Mouse (Mus musculus) lung, embryonic 15.5 days (tissue): Measurements from ENCODE around the gene Olfr1128. TPM values are rescaled to one million over a fixed set of nuclear protein-coding genes. Genes with fewer than 3 reads are reported as not detected.
"Not testable (repeated sequence)": the region's sequence is repeated elsewhere in the genome, so short reads cannot be mapped to it uniquely, and the experiment has no call there.

Experiments used
- ATAC-seq: fragments of 200-750 bp; cut with Nextera tagmentation; 2 replicates; pipeline ENCODE4 v1.8.0; 2017; ENCODE audit warnings: moderate number of reproducible peaks, borderline replicate concordance; ENCODE audit not compliant: low FRiP score, low TSS enrichment; ENCODE audit errors: extremely low read depth
- H3K27ac ChIP-seq: fragments of 300-500 bp; sonication (generic); 2 replicates; pipeline ENCODE4 v1.5.1; 2015; ENCODE audit warnings: moderate library complexity, mild to moderate bottlenecking, inconsistent platforms
- H3K27me3 ChIP-seq: fragments of 300-500 bp; sonication (generic); 2 replicates; pipeline ENCODE4 v1.6.1; 2015; ENCODE audit warnings: inconsistent platforms
- H3K36me3 ChIP-seq: fragments of 300-500 bp; sonication (generic); 2 replicates; pipeline ENCODE4 v1.6.1; 2015; ENCODE audit warnings: inconsistent platforms
- H3K4me1 ChIP-seq: fragments of 300-500 bp; sonication (generic); 2 replicates; pipeline ENCODE4 v1.6.1; 2015; ENCODE audit warnings: inconsistent platforms
- H3K4me2 ChIP-seq: fragments of 300-500 bp; sonication (generic); 2 replicates; pipeline ENCODE4 v1.6.1; 2015; ENCODE audit warnings: inconsistent platforms, mild to moderate bottlenecking, moderate library complexity
- H3K4me3 ChIP-seq: fragments of 300-500 bp; sonication (generic); 2 replicates; pipeline ENCODE4 v1.5.1; 2015; ENCODE audit warnings: mild to moderate bottlenecking, inconsistent platforms
- H3K9ac ChIP-seq: fragments of 300-500 bp; sonication (generic); 2 replicates; pipeline ENCODE4 v1.6.1; 2015; ENCODE audit warnings: inconsistent platforms
- H3K9me3 ChIP-seq: fragments of 300-500 bp; sonication (generic); 2 replicates; pipeline ENCODE4 v1.6.1; 2016; ENCODE audit warnings: inconsistent platforms
- WGBS: fragments of 180-500 bp; shearing (Covaris S2); methylation state at CpG from one replicate; pipeline ENCODE4 v1.1.7; 2015; 5-methylcytosine and 5-hydroxymethylcytosine counted together
- polyA plus RNA-seq: library from polyadenylated mRNA; unstranded; fragments of >200 nt; fragmentation: Nextera tagmentation; extraction: Ambion mirVana; gene quantifications from 2 replicates; pipeline ENCODE4 v1.2.1, GENCODE M21; 2015

Olfr1128 gene
- not detected in 2 replicates for polyA plus RNA-seq

DNA sequence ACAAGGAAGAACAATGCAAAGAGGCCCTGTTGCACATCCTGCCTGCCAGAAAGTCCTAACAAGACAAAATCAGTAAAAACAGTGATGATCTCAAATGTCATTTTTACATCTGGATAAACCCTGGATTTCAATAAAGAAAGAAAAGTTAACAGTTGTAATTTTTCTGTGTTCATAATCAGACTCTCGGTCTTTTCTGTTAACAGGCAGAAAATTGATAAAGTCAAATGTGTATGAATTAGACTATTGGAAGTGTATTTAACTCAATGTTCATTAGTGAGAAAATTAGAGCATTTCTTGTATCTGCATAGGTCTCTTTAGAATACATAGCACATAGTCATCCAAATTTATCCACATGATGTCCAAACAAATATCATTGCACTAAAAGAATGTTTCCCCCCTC lies at the start of gene Olfr1128:
Gene Olfr1128, minus strand, starts transcription at position 101 of the 400 bp plus-strand sequence.
- Histone ChIP-seq H3K9ac (no peak within 1 kb of the TSS), H3K36me3 (no peaks in the 10 kb centered on the region), H3K4me2 (no peak within 1 kb of the TSS), H3K9me3 (no peaks in the 10 kb centered on the region), H3K4me1 (no peaks in the 10 kb centered on the region), H3K27ac (no peak within 1 kb of the TSS), H3K4me3 (no peak within 1 kb of the TSS), H3K27me3 (no peaks in the 10 kb centered on the region)
- WGBS, result 79% methylated on average over 1 of the region's 1 CpGs
- ATAC-seq, result no peak

DNA sequence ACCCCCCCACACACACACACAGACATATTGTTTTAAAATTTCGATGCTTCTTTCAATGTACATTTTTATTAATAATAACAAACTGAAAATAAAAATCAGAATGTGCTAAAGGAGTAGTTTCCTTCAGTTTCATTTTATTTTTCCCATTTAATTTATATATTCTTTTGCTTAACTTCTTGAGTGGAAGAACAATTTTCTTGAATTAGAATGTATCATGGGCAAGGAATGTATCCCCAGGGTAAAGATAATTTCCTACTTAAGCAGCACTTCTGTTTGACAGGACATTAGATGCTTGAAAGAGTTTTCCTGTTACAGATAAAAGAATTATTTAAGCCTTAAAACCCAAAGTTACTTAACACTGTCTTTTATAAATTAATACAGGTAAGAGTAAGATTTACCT lies 28.3 kb upstream of the Olfr1128 start, which contains the start of gene Olfr1129:
Gene Olfr1129, plus strand, starts transcription at position 301 of the 400 bp plus-strand sequence.
- H3K27me3 ChIP-seq, H3K4me3 ChIP-seq, H3K9me3 ChIP-seq, H3K9ac ChIP-seq, H3K27ac ChIP-seq, ATAC-seq, H3K36me3 ChIP-seq, H3K4me2 ChIP-seq, H3K4me1 ChIP-seq: not testable (repeated sequence)
- WGBS, result 60% methylated on average over 1 of the region's 1 CpGs

DNA sequence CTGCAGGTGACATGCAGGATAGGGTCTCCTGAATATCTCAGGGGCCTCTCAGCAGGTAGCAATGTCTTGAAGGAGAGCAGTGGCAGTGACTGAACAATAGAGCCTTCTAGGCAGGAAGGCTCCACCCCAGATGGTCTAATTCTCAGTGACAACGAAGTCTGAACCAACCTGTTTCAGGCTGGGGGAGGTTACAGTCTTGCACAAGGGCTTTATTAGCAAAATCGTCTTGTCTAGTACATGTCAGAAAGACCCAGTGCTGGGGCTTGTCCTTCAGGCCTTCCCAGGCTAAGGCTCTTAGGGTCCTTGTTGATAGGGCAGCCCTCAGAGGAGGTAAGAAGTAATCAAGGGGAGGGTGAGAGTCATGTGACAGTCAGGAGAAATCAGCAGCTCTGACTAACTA lies 10.5 kb downstream of the Olfr1128 start:
- no peak for ATAC-seq
- Histone ChIP-seq H3K9me3 (no peaks in the 10 kb centered on the region), H3K4me3 (no peak overlapping the region), H3K4me2 (no peak overlapping the region), H3K36me3 (no peaks in the 10 kb centered on the region), H3K4me1 (no peaks in the 10 kb centered on the region), H3K27ac (no peak overlapping the region), H3K9ac (no peak overlapping the region), H3K27me3 (no peaks in the 10 kb centered on the region)
- 68% methylated on average over 2 of the region's 2 CpGs for WGBS

DNA sequence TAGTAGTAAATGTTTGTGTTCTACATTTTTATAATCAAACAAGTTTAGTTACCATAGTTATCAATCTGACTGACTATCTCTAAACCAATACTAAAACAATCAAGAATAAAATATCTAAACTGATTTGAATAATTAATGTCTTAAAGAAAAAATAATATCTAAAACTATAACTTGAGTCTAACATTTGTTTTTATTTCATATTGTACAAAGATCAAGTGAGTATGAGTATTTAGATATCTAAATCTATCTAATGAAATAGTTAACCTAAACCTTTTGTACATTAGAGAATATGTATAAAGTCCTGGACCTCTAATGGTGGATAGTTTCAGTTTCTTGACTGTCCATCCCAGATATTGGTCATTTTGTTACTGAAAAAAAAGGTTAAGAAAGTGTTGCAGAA lies 13.8 kb downstream of the Olfr1128 start, which contains the start of gene Olfr153:
Gene Olfr153, plus strand, starts transcription at position 301 of the 400 bp plus-strand sequence.
- no peak within 1 kb of the TSS for H3K4me2 ChIP-seq
- no peaks in the 10 kb centered on the region for H3K36me3 ChIP-seq
- ATAC-seq, result no peak
- H3K4me1 ChIP-seq, result no peaks in the 10 kb centered on the region
- no peaks in the 10 kb centered on the region for H3K27me3 ChIP-seq
- no peaks in the 10 kb centered on the region for H3K9me3 ChIP-seq
- no peak within 1 kb of the TSS for H3K9ac ChIP-seq
- no peak within 1 kb of the TSS for H3K27ac ChIP-seq
- H3K4me3 ChIP-seq, result no peak within 1 kb of the TSS

DNA sequence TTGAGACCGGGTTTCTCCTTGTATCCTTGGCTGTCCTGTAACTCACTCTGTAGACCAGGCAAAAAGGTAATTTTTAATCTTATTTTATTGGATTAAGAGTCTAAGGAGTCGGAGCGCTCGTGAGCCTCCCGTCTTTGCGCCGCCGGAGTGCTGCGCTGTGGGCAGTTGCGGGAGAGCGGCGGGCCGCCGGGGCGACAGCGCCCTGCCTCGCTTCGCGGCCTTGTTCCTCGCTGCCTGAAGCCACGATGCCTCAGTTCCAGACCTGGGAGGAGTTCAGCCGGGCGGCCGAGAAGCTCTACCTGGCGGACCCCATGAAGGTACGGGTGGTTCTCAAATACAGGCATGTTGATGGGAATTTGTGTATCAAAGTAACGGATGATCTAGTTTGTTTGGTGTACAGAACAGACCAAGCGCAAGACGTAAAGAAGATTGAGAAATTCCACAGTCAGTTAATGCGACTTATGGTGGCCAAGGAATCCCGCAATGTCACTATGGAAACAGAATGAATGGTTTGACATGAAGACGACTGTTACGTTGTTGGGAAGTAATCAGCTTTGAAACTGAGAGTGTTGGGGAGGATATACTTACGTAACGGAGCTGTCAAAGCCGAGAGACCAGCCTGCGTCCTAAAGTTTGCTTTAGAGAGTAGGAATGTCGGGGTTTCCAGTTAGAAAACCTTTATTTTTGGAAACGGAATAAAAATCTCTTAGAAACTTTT lies 19.3 kb downstream of the Olfr1128 start:
- not testable (repeated sequence) for H3K4me3 ChIP-seq, H3K27ac ChIP-seq, H3K36me3 ChIP-seq, H3K4me1 ChIP-seq, H3K27me3 ChIP-seq, H3K9me3 ChIP-seq, H3K9ac ChIP-seq, ATAC-seq
- H3K4me2 ChIP-seq, result peak overlapping the region; percentile 33; the same call in 1 of the 2 replicates
- WGBS, result 31% methylated on average over 39 of the region's 39 CpGs

DNA sequence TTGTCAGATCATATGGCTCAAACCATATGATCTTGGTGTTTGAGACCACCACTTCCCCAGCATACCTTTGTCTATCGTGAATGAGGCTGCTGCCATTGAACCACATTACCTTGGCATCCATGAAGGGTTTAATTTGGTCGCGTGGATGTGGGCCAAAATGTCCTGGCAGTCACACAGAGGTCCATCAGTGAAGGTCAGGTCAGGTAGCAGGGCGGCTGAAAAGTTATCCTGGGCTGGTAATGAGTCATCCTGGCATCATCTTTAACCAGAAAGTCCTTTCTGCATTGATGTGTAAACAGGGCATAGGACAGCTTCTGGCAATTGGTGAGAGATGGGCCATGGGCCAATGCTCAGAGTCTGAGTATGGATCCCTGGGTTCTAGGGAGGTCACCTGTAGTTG lies 24.7 kb downstream of the Olfr1128 start:
- 77% methylated on average over 4 of the region's 4 CpGs for WGBS
- H3K9ac ChIP-seq, result no peak overlapping the region
- H3K4me1 ChIP-seq, result no peaks in the 10 kb centered on the region
- no peaks in the 10 kb centered on the region for H3K27me3 ChIP-seq
- no peak overlapping the region for H3K4me3 ChIP-seq
- H3K4me2 ChIP-seq, result no peak overlapping the region
- ATAC-seq, result no peak
- no peaks in the 10 kb centered on the region for H3K9me3 ChIP-seq
- no peak overlapping the region for H3K27ac ChIP-seq
- H3K36me3 ChIP-seq, result no peaks in the 10 kb centered on the region

DNA sequence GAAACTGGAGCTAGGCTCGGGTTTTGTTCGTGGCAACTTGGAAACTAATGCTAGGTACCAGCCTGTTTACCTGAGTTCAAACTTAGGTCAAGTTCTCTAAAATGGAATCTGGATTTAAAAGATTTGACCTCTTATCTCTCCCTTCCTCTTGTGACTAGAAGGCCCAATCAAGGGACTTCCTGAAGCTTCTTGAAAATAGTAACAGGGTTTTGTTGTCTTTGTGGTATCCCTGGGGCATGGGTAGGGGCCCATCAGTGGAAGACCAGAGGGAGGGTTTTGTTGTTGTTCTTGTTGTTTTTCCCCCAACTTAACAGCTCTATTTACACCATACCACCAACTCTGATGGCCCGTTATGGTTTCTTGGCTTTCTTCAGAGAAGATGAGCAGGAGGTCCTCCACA lies 28.8 kb downstream of the Olfr1128 start:
- no peak for ATAC-seq
- no peak overlapping the region for H3K4me2 ChIP-seq
- 83% methylated on average over 3 of the region's 3 CpGs for WGBS
- H3K4me3 ChIP-seq, result no peak overlapping the region
- no peak overlapping the region for H3K9ac ChIP-seq
- no peaks in the 10 kb centered on the region for H3K4me1 ChIP-seq
- no peak overlapping the region for H3K27ac ChIP-seq
- no peaks in the 10 kb centered on the region for H3K36me3 ChIP-seq
- no peaks in the 10 kb centered on the region for H3K27me3 ChIP-seq
- no peaks in the 10 kb centered on the region for H3K9me3 ChIP-seq

DNA sequence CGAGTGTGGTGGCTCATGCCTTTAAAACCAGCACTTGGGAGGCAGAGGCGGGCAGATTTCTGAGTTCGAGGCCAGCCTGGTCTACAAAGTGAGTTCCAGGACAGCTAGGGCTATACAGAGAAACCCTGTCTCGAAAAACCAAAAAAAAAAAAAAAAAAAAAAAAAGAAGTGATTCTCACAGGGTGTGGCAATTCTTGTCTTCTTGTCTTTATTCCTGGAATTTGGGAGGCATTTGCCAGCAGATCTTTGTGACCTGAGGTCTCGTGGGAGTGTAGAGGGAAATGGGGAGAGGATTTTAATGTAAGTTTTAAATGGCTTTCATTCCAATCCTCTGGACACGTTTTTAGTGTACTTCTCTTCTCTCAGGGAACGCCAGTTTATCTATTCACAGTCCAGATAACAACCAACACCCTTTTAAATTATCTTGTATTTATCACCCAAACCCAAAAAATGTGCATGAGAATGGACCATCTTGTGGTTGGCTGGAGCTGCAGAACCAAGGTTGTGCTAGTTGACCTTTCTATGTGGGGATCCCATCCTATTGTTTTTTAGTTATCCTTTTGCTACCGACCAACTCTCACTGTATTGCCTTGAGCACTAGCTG lies 29.8 kb downstream of the Olfr1128 start:
- no peak overlapping the region for H3K4me3 ChIP-seq
- 67% methylated on average over 7 of the region's 8 CpGs for WGBS

DNA sequence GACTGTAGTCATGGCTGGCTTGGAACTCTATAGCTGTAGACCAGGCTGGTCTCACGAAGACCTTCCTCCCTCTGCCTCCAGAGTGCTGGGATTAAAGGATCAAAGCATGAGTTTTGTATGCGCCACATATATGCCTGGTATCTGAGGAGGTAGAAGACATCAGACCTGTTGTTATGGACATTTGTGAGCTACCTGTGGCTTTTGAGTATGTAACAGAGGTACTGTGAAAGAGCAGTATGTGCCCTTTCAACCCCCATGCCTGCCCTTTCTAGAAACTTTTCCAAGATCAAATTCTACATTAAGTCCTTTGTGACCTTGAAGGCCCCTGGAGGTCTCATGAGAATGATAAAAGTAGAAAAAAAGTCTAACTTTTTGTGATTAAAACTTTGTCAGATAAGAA lies 30.3 kb downstream of the Olfr1128 start:
- WGBS, result 85% methylated on average over 2 of the region's 2 CpGs
- H3K9ac ChIP-seq, result no peak overlapping the region
- H3K4me2 ChIP-seq, result no peak overlapping the region
- no peak for ATAC-seq
- no peak overlapping the region for H3K4me3 ChIP-seq
- no peak overlapping the region for H3K27ac ChIP-seq
- no peaks in the 10 kb centered on the region for H3K9me3 ChIP-seq
- no peaks in the 10 kb centered on the region for H3K4me1 ChIP-seq
- H3K27me3 ChIP-seq, result no peaks in the 10 kb centered on the region
- no peaks in the 10 kb centered on the region for H3K36me3 ChIP-seq

More for the DNA sequence above, 29.8 kb downstream of the Olfr1128 start:
- Histone ChIP-seq H3K9ac (no peak overlapping the region), H3K36me3 (no peaks in the 10 kb centered on the region), H3K27me3 (no peaks in the 10 kb centered on the region), H3K27ac (no peak overlapping the region), H3K4me2 (no peak overlapping the region), H3K9me3 (no peaks in the 10 kb centered on the region), H3K4me1 (no peaks in the 10 kb centered on the region)
- ATAC-seq, result no peak

DNA sequence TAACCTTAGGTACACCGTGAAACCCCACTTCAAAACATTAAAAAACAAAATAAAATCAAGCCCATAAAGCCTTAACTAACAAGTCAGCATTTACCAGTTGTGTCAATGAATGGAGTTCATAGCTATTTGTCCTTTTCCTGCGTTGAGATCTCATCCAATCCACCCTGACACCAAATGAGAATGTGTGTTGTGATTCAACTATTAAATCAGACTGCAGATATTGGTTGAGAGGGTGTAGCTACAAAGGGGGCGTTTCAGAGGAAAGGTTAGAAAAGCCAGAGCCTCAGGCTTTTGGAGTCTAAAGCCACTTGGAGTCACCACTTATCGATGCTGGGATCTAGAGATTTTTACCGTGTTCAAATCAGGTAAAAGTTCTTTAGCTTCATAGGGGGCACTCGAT lies 39.1 kb downstream of the Olfr1128 start, which contains the start of gene Pramel6:
Gene Pramel6, plus strand, starts transcription at position 301 of the 400 bp plus-strand sequence.
- no peak within 1 kb of the TSS for H3K4me2 ChIP-seq
- WGBS, result 76% methylated on average over 6 of the region's 6 CpGs
- ATAC-seq, result no peak
- H3K4me3 ChIP-seq, result no peak within 1 kb of the TSS
- no peaks in the 10 kb centered on the region for H3K36me3 ChIP-seq
- no peak within 1 kb of the TSS for H3K27ac ChIP-seq
- no peak within 1 kb of the TSS for H3K9ac ChIP-seq
- H3K9me3 ChIP-seq, result no peaks in the 10 kb centered on the region
- no peaks in the 10 kb centered on the region for H3K27me3 ChIP-seq
- no peaks in the 10 kb centered on the region for H3K4me1 ChIP-seq

DNA sequence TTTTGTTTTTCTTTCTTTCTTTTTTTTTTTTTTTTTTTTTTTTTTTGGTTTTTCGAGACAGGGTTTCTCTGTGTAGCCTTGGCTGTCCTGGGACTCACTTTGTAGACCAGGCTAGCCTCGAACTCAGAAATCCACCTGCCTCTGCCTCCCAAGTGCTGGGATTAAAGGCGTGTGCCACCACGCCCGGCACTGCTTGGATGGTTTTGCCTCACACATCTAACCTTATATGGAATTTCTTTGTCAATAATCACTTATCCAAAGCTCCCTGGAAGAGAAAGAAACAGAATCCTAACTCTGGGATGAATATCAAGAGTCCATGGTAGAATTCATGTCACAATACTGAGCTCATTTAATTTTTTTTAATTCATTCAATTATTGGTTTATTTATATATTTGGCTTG lies 48.3 kb downstream of the Olfr1128 start, which contains the start of gene Pramel7:
Gene Pramel7, minus strand, starts transcription at position 101 of the 400 bp plus-strand sequence.
- WGBS, result 76% methylated on average over 4 of the region's 5 CpGs

More for the DNA sequence above, 48.3 kb downstream of the Olfr1128 start, which contains the start of gene Pramel7:
- H3K4me2 ChIP-seq, ATAC-seq, H3K27me3 ChIP-seq, H3K4me3 ChIP-seq, H3K36me3 ChIP-seq, H3K27ac ChIP-seq, H3K9ac ChIP-seq, H3K9me3 ChIP-seq, H3K4me1 ChIP-seq: not testable (repeated sequence)
